Mouse (Mus musculus) left cerebral cortex, adult 8-10 months (tissue): ENCODE data around the gene Fgfr2. TPM values are rescaled to one million over a fixed set of nuclear protein-coding genes. Genes with fewer than 3 reads are reported as not detected.
"Not testable (repeated sequence)": the region's sequence is repeated elsewhere in the genome, so short reads cannot be mapped to it uniquely, and the experiment has no call there.

Source experiments
- DNase-seq, 2 experiments: peaks; one replicate each; pipeline ENCODE4 v3.0.0; 2022; ENCODE audit warnings: low spot score in 2 of 2
- total RNA-seq, 4 experiments: library from RNA; stranded (reverse); gene quantifications; 2 replicates each; pipeline ENCODE4 v1.2.4; 2022

Gene Fgfr2
- total RNA-seq, 4 experiments from 2014 or later, result 50.6 to 73.1 (median 64.8) TPM

- DNase-seq, result no peak
Observed at GRCm38 (mm10) chr7:130394697-130395096, 2728.5 kb downstream of the Fgfr2 start.

- not testable (repeated sequence) for DNase-seq
Observed at GRCm38 (mm10) chr7:130390060-130390459, 2733.1 kb downstream of the Fgfr2 start.

- no peak for DNase-seq
Observed at GRCm38 (mm10) chr7:130386308-130386707, 2736.8 kb downstream of the Fgfr2 start.

GRCm38 (mm10) chr7:130385732-130386294, 2737.3 kb downstream of the Fgfr2 start:
- DNase-seq, result no peak

GRCm38 (mm10) chr7:130382126-130382525, 2741.0 kb downstream of the Fgfr2 start:
- DNase-seq, result no peak

- peak in 1 of 2 experiments; percentile 29 for DNase-seq
Observed at GRCm38 (mm10) chr7:130381387-130381951, 2741.7 kb downstream of the Fgfr2 start.

GRCm38 (mm10) chr7:130380769-130381355, 2742.3 kb downstream of the Fgfr2 start:
- peak in 1 of 2 experiments; percentile 23 for DNase-seq

GRCm38 (mm10) chr7:130380367-130380766, 2742.8 kb downstream of the Fgfr2 start:
- no peak for DNase-seq

GRCm38 (mm10) chr7:130379886-130380285, 2743.3 kb downstream of the Fgfr2 start:
- DNase-seq, result no peak

- no peak for DNase-seq
Observed at GRCm38 (mm10) chr7:130378308-130378707, 2744.8 kb downstream of the Fgfr2 start.

- DNase-seq, result no peak
Observed at GRCm38 (mm10) chr7:130374311-130374710, 2748.8 kb downstream of the Fgfr2 start.

GRCm38 (mm10) chr7:130368827-130369641, 2754.1 kb downstream of the Fgfr2 start:
- DNase-seq, result no peak

- no peak for DNase-seq
Observed at GRCm38 (mm10) chr7:130368036-130368826, 2754.9 kb downstream of the Fgfr2 start.

- no peak for DNase-seq
Observed at GRCm38 (mm10) chr7:130367222-130368035, 2755.7 kb downstream of the Fgfr2 start.

GRCm38 (mm10) chr7:130365711-130366110, 2757.4 kb downstream of the Fgfr2 start:
- DNase-seq, result no peak

- no peak for DNase-seq
Observed at GRCm38 (mm10) chr7:130340412-130341152, 2782.6 kb downstream of the Fgfr2 start.

- no peak for DNase-seq
Observed at GRCm38 (mm10) chr7:130337601-130338000, 2785.5 kb downstream of the Fgfr2 start.

- DNase-seq, result no peak
Observed at GRCm38 (mm10) chr7:130335440-130336051, 2787.6 kb downstream of the Fgfr2 start.

- DNase-seq, result no peak
Observed at GRCm38 (mm10) chr7:130332515-130333220, 2790.5 kb downstream of the Fgfr2 start.
